Mouse (Mus musculus): ENCODE data around the gene Gm20388.
A peak's percentile ranks its signal among the peaks of the same experiment; 100 is the strongest.

Gene Gm20388

GRCm38 (mm10) chr8:120630031-120630430 is 719.4 kb downstream of the Gm20388 start:
- DNase-seq (ENCODE audit: low read depth, low spot score): no peak

GRCm38 (mm10) chr8:120630848-120631247 is 720.2 kb downstream of the Gm20388 start:
- no peak for DNase-seq (ENCODE audit: low read depth, low spot score)

- peak; percentile 78 for DNase-seq (ENCODE audit: low read depth, low spot score)
Measured at GRCm38 (mm10) chr8:120631441-120632375, 721.1 kb downstream of the Gm20388 start.

- DNase-seq (ENCODE audit: low read depth, low spot score): no peak
Measured at GRCm38 (mm10) chr8:120632969-120633664, 722.5 kb downstream of the Gm20388 start.

GRCm38 (mm10) chr8:120633665-120634271 is 723.1 kb downstream of the Gm20388 start:
- no peak for DNase-seq (ENCODE audit: low read depth, low spot score)

- peak; percentile 49 for DNase-seq (ENCODE audit: low read depth, low spot score)
Measured at GRCm38 (mm10) chr8:120634329-120634839, 723.7 kb downstream of the Gm20388 start.

GRCm38 (mm10) chr8:120641245-120641644 is 730.6 kb downstream of the Gm20388 start:
- DNase-seq (ENCODE audit: low read depth, low spot score): no peak

GRCm38 (mm10) chr8:120642031-120642662 is 731.5 kb downstream of the Gm20388 start:
- DNase-seq (ENCODE audit: low read depth, low spot score): no peak

- DNase-seq (ENCODE audit: low read depth, low spot score): peak; percentile 85
Measured at GRCm38 (mm10) chr8:120644663-120645062, 734.0 kb downstream of the Gm20388 start.

GRCm38 (mm10) chr8:120647532-120647931 is 736.9 kb downstream of the Gm20388 start, which contains the start of gene 1190005I06Rik:
Gene 1190005I06Rik, minus strand, starts transcription at chr8:120647632.
- DNase-seq (ENCODE audit: low read depth, low spot score): no peak

- peak; percentile 43 for DNase-seq (ENCODE audit: low read depth, low spot score)
Measured at GRCm38 (mm10) chr8:120656322-120657052, 745.8 kb downstream of the Gm20388 start.

- DNase-seq (ENCODE audit: low read depth, low spot score): no peak
Measured at GRCm38 (mm10) chr8:120657415-120657814, 746.8 kb downstream of the Gm20388 start.

GRCm38 (mm10) chr8:120664566-120664965 is 753.9 kb downstream of the Gm20388 start:
- DNase-seq (ENCODE audit: low read depth, low spot score): peak; percentile 44

- DNase-seq (ENCODE audit: low read depth, low spot score): no peak
Measured at GRCm38 (mm10) chr8:120665726-120666455, 755.2 kb downstream of the Gm20388 start.

GRCm38 (mm10) chr8:120666807-120667470 is 756.3 kb downstream of the Gm20388 start:
- DNase-seq (ENCODE audit: low read depth, low spot score): no peak

GRCm38 (mm10) chr8:120667561-120668373 is 757.1 kb downstream of the Gm20388 start, which contains the start of the genes Gm27021 and Cox4i1:
Gene Gm27021, minus strand, starts transcription at chr8:120668079.
Gene Cox4i1, plus strand, starts transcription at chr8:120668222.
- peak; percentile 97 for DNase-seq (ENCODE audit: low read depth, low spot score)

- DNase-seq (ENCODE audit: low read depth, low spot score): no peak
Measured at GRCm38 (mm10) chr8:120668374-120668905, 757.8 kb downstream of the Gm20388 start, which contains the start of gene Emc8. Gene Emc8, minus strand, starts transcription at chr8:120668573.

GRCm38 (mm10) chr8:120671775-120672174 is 761.1 kb downstream of the Gm20388 start:
- no peak for DNase-seq (ENCODE audit: low read depth, low spot score)
